Mouse (Mus musculus) C2C12 (cell line): ENCODE measurements at regions not wholly inside any gene's neighbourhood (a gene's known extent, or its start where the extent isn't known, plus 50 kb on each side); places are given as distances from the start of the nearest gene placed in this dataset.

Source experiments
- H3K27me3 ChIP-seq: one replicate; pipeline ENCODE4 v1.6.1; 2011; ENCODE audit not compliant: control insufficient read depth, insufficient read depth, insufficient read length
- H3K36me3 ChIP-seq: one replicate; pipeline ENCODE4 v1.6.1; 2011; ENCODE audit not compliant: control insufficient read depth, insufficient read depth
- H3K4me3 ChIP-seq: one replicate; pipeline ENCODE4 v1.5.1; 2011; ENCODE audit warnings: mild to moderate bottlenecking, control low read depth; ENCODE audit not compliant: poor library complexity, insufficient read depth, severe bottlenecking
- H3K79me2 ChIP-seq: one replicate; pipeline ENCODE4 v1.6.1; 2011; ENCODE audit not compliant: control insufficient read depth, insufficient read depth
- H3K79me3 ChIP-seq: one replicate; pipeline ENCODE4 v1.6.1; 2011; ENCODE audit warnings: low read depth, control low read depth
- H3ac ChIP-seq: one replicate; pipeline ENCODE3; 2011; ENCODE audit warnings: low read depth; ENCODE audit not compliant: control insufficient read depth, insufficient read length
- CEBPB ChIP-seq: IDR thresholded peaks from one replicate; pipeline ENCODE4 v1.6.1; 2011; ENCODE audit warnings: low read depth, mild to moderate bottlenecking, control low read depth, moderate library complexity
- CTCF ChIP-seq: IDR thresholded peaks from one replicate; pipeline ENCODE4 v1.5.1; 2011; ENCODE audit not compliant: control insufficient read depth, insufficient read depth, insufficient read length
- FOSL1 ChIP-seq: IDR thresholded peaks from one replicate; pipeline ENCODE4 v1.8.0; 2011; ENCODE audit warnings: mild to moderate bottlenecking, low read length; ENCODE audit not compliant: poor library complexity, insufficient read depth, severe bottlenecking
- MAX ChIP-seq: IDR thresholded peaks from one replicate; pipeline ENCODE4 v1.6.1; 2011; ENCODE audit warnings: mild to moderate bottlenecking, control low read depth
- MYOD1 ChIP-seq: IDR thresholded peaks from one replicate; pipeline ENCODE4 v1.6.1; 2011; ENCODE audit warnings: low read depth; ENCODE audit not compliant: control insufficient read depth, insufficient read length
- MYOG ChIP-seq: IDR thresholded peaks from one replicate; pipeline ENCODE4 v1.6.1; 2011; ENCODE audit not compliant: control insufficient read depth, insufficient read length; ENCODE audit errors: extremely low read depth
- USF1 ChIP-seq: IDR thresholded peaks from one replicate; pipeline ENCODE4 v1.6.1; 2011; ENCODE audit warnings: low read depth, mild to moderate bottlenecking, control low read depth, moderate library complexity

- H3K4me3 ChIP-seq = no peak overlapping the region
- no peak overlapping the region for H3ac ChIP-seq
- TF ChIP-seq FOSL1 (no peak), MYOG (no peak), CEBPB (no peak)
Measured at GRCm38 (mm10) chr13:80952851-80953250, 69.7 kb downstream of the Arrdc3 start.

DNA sequence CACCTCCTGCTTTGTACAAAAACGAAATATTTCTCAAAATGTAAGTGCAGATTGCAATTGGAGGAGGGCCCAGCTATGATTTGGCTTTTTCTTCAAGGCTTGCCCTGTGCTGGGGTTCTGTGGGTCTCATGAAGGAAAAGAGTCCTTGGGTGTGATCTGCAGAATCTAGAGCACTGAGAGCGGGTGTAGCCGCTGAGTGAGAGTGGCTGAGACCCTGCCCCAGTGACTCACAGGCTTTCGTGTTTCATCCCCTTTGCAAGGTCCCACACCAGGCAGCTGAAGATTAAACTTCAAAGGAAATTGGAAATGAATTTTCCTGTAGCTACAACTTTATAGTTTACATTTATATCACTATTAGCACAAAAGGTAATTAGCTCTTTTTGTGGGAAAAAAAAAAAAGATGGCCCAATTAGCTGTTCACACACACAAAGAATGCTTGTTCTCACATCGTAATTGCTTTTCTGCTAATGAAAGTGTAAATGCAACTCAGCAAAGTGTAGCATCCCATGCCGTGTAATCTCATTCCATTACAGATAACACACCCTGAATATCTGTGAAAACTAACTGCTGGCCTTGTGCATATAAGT, 71.0 kb downstream of the Arrdc3 start:
- Histone ChIP-seq H3ac (no peak overlapping the region), H3K4me3 (no peak overlapping the region), H3K79me2 (no peaks in the 10 kb centered on the region), H3K36me3 (no peaks in the 10 kb centered on the region), H3K79me3 (no peaks in the 10 kb centered on the region), H3K27me3 (no peaks in the 10 kb centered on the region)
- TF ChIP-seq USF1 = no peak
- TF ChIP-seq MYOG = no peak
- TF ChIP-seq MAX = no peak
- no peak for TF ChIP-seq CEBPB
- TF ChIP-seq CTCF = no peak
- TF ChIP-seq MYOD1 = no peak
- TF ChIP-seq FOSL1 = no peak

More at GRCm38 (mm10) chr13:80952851-80953250, 69.7 kb downstream of the Arrdc3 start:
- H3K27me3 ChIP-seq = no peaks in the 10 kb centered on the region
- H3K79me2 ChIP-seq = no peaks in the 10 kb centered on the region
- no peaks in the 10 kb centered on the region for H3K79me3 ChIP-seq
- H3K36me3 ChIP-seq = no peaks in the 10 kb centered on the region

DNA sequence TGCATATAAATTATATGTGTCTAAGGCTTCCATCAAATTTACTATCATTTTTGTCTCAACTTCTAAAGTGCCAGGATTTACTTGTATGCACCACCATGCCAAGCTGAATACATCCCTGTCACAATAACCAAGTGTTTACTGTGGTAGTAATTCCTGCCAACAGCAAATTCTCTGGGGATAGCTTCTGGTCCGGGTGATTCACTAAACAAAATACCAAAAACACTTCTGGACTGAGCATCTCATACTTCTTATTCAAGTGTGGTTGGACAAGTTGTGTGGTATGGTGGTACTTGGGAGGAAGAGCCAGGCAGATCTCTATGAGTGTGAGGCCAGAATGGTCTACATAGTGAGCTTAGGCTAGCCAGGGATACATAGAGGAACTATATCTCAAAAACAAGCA, 73.8 kb downstream of the Arrdc3 start:
- no peak for TF ChIP-seq MYOG
- no peak for TF ChIP-seq FOSL1
- no peak for TF ChIP-seq MYOD1
- TF ChIP-seq CTCF = no peak
- TF ChIP-seq CEBPB = no peak
- TF ChIP-seq USF1 = no peak
- no peak for TF ChIP-seq MAX
- Histone ChIP-seq H3K79me3 (no peaks in the 10 kb centered on the region), H3K4me3 (no peak overlapping the region), H3K79me2 (no peaks in the 10 kb centered on the region), H3K27me3 (no peaks in the 10 kb centered on the region), H3K36me3 (no peaks in the 10 kb centered on the region), H3ac (no peak overlapping the region)

GRCm38 (mm10) chr13:80957419-80958139, 74.4 kb downstream of the Arrdc3 start:
- no peaks in the 10 kb centered on the region for H3K79me3 ChIP-seq
- H3K36me3 ChIP-seq = no peaks in the 10 kb centered on the region
- H3K4me3 ChIP-seq = no peak overlapping the region
- H3K27me3 ChIP-seq = no peaks in the 10 kb centered on the region
- H3K79me2 ChIP-seq = no peaks in the 10 kb centered on the region
- no peak for TF ChIP-seq MAX
- no peak for TF ChIP-seq FOSL1
- no peak for TF ChIP-seq CEBPB
- no peak for TF ChIP-seq MYOD1
- TF ChIP-seq CTCF = no peak
- no peak for TF ChIP-seq USF1
- TF ChIP-seq MYOG = no peak
- H3ac ChIP-seq = no peak overlapping the region

- Histone ChIP-seq H3K79me2 (no peaks in the 10 kb centered on the region), H3K36me3 (no peaks in the 10 kb centered on the region), H3K79me3 (no peaks in the 10 kb centered on the region), H3K4me3 (no peak overlapping the region), H3ac (no peak overlapping the region), H3K27me3 (no peaks in the 10 kb centered on the region)
- no peak for TF ChIP-seq MAX
- TF ChIP-seq CTCF = no peak
- TF ChIP-seq FOSL1 = no peak
- no peak for TF ChIP-seq CEBPB
- TF ChIP-seq MYOD1 = no peak
- no peak for TF ChIP-seq MYOG
- TF ChIP-seq USF1 = no peak
Measured at GRCm38 (mm10) chr13:80959763-80960162, 76.6 kb downstream of the Arrdc3 start.
